Mouse (Mus musculus) lung, postnatal 36 days (tissue): ENCODE data around the gene Scgb1c1.
A peak's percentile ranks its signal among the peaks of the same experiment; 100 is the strongest.

Experiments used
- DNase-seq: peaks from one replicate; pipeline ENCODE4 v3.0.0; 2022; ENCODE audit warnings: mixed read lengths

Gene Scgb1c1

DNA sequence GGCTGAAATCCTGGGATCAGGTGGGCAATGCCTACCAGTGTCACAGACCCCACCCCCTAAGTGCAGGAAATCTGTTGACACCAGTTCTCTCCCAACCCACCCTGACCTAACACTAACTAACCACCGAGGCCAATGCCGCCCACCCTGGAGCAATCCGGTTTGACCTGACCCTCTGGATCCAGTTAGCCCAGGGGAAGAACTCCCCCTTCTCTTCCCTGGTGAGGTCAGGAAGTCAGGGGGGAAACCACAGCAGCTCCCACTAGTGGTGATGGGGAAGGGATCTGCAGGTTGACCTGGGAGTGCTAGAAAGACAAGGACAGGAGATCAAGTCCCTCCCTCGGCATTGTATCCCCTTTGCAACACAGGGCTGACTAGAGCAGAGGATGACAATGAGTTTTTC lies 336 bp downstream of the Scgb1c1 start:
- no peak for DNase-seq

DNA sequence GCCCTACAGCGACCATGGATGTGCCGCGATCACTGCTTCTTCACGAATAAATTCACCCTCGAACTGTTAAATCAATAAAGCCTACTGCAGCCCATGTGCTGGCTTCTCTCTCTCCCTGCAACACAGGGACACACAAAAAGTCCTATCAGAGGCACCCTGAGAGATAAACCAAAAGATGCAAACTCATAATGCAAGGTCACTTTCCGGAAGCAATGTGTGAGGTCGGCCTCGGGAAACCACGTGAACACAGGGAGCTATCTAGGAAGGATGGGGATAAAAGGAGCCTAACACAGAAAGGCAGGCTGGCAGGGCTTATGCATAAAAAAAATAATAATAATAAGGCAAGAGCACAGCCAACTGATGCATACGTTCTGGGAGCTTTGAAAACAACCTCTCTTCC lies 1.3 kb downstream of the Scgb1c1 start:
- no peak for DNase-seq

DNA sequence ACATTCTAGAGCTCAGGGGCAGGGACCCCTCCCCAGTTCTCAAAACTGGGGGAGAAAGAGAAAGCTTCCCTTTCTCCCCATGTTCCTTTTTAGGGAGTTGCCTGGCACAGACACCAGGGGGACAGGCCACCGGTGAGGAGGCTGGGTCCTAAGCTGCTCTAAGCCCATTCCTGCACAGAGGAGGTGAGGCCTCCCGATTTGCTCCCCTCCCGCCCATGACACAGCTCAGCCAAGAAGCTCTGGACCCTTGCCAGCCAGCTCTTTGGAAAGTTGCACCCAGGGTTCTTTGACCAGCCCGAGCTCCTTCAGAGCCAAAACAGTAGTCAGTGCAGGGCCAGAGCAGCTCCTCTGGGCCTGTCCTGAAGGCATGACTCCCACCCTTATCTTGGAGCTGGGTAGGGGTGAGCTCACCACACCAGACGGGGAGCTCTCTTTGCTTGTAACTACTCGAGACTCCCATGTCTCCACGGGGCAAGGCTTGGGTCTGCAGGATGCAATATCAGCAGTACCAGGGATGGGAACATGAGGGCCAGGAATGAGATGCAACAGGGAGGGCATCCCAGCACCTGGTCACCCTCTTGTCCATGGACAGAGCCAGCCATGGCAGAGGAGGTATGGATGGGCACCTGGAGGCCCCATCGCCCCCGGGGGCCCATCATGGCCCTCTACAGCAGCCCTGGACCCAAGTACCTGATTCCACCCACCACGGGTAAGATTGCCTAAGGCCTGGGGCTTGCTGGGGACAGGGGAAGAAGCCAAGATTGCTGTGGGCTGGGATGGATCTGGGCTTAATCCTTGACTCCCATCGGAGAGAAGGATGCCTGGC lies 2.6 kb downstream of the Scgb1c1 start, which contains the start of gene Odf3:
Odf3 (plus strand) TSS at position 51 of the 826 bp plus-strand sequence.
- DNase-seq: peak; percentile 42

DNA sequence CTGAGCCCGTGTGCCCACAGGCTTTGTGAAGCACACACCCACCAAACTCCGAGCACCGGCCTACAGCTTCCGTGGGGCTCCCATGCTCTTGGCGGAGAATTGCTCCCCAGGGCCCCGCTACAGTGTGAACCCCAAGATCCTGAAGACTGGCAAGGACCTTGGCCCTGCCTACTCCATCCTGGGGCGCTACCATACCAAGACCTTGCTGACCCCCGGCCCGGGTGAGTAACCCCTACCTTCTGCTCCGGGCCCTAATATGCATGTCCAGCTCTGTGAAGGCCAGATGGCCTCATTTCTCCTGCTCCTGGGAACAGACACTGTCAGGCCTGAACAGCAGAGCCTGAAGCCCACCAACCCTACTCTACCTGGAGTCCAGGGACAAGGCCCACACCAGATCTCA lies 3.2 kb downstream of the Scgb1c1 start:
- DNase-seq: no peak

DNA sequence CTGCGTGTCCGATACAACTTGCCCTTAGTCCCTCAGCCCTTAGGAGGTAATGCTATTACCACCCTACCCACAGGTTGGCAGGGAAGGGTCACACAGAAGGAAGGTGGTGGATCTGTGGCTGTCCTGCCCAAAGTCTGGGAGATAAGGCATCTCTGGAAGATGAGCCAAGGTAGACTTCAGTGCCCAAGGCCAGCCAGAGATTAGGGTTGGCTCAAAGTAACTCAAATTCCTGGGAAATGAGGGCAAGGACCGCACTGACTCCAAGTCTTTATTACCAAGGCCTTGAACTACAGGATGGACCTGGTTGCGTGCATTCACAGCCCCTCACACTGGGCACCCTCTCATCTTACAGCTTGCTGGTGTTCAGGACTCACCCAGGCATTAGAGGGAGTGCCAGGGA lies 6.6 kb downstream of the Scgb1c1 start:
- no peak for DNase-seq

DNA sequence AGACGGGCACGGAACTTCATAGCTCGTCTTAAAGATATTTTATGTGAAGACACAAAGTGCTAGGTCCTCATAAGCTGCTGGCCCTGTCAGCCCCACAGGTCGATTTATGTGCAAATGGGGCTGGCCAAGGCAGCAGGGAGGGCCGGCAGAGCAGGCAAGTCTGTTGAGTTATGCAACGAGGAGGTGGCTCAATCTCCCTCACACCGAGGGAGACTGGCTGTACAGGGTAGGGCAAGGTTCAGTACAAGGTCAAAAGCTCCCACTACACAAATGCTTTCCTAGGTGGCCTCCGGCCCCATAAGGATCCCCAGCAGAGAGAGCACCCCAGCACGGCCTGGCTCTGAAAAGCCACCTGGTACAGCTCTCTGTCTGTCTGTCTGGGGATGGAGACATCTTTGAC lies 8.0 kb downstream of the Scgb1c1 start:
- DNase-seq: no peak

DNA sequence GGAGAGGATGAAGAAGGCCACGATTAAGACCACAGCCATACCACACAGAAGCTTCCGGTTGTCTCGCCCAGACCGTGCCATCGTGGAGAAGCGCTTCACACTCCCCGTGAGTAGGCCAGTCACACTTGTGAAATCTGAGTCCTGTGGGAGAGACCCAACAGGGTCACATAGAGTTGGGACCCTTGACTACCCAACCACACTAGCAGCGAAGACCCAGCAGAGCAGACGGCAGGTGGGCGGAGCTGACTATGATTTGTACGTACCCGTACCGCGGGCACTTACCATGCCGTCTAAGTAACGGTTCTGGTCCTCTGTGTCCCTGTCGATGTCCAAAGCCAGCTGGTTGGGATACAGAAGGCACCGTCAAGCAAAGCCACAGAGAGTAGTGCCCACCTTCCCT lies 9.1 kb downstream of the Scgb1c1 start:
- DNase-seq: no peak

DNA sequence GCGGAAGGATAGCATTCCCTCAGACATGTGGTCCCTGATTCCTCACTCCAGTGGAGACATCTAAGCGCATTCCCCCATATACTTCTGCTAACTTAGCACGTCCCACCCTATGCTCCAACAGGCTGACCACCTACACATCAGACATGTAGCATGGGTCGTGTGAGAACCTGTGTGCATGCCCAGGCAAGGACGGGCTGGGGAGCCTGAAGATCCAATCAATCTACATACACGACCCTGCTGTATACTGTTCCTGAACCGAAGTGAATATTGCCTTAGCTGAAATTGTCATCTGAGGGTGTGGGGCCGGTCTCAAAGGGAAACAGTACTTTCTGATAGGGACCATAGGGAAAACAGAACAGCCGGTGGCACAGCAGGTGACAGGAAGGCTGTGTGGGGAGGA lies 9.8 kb downstream of the Scgb1c1 start:
- no peak for DNase-seq

DNA sequence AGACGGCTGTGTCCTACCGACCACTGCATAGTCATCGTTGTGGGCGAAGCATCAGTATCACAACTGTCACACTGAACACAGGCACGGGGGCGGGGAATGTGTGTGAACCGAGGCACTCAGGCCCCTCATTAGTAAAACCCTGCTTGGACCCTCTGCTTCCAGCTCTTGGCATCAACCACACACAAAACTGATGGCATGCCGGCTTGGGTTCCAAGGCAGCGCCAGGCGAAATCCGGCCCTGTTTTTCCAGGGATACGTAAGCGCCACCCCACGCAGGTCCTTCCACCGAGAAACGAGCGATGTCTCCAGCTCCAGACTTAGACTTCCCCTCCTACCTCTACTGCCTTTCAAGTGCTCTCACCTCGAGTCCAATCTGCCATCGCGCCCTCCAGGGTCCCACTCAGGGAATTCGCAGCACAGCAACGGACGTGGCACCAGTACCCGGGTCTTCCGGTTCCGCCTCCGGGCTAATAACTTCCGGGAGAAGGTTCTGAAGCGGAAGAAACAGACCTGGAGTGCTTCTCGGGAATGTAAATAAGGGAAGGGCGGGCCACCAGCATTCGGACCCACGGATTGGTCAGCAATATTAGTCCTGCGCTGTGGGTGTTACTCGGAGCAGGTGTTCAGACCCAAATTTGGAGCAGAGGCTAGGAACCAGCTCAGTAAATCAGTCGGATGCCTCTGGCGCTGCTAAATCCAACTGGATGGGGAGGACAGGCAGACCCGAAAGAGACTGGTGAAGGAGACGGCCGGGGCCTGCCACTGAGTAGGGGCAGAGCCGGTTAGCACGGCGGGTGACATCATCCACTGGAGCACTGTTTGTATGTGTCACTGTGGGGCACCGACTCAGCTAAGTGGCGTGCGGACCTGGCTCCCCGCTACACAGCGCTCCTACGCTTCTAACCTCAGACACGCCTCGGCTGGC lies 10.8 kb downstream of the Scgb1c1 start, which contains the start of gene Gm45785:
Gm45785 (minus strand) TSS at position 472 of the 925 bp plus-strand sequence.
- DNase-seq: peak; percentile 96

DNA sequence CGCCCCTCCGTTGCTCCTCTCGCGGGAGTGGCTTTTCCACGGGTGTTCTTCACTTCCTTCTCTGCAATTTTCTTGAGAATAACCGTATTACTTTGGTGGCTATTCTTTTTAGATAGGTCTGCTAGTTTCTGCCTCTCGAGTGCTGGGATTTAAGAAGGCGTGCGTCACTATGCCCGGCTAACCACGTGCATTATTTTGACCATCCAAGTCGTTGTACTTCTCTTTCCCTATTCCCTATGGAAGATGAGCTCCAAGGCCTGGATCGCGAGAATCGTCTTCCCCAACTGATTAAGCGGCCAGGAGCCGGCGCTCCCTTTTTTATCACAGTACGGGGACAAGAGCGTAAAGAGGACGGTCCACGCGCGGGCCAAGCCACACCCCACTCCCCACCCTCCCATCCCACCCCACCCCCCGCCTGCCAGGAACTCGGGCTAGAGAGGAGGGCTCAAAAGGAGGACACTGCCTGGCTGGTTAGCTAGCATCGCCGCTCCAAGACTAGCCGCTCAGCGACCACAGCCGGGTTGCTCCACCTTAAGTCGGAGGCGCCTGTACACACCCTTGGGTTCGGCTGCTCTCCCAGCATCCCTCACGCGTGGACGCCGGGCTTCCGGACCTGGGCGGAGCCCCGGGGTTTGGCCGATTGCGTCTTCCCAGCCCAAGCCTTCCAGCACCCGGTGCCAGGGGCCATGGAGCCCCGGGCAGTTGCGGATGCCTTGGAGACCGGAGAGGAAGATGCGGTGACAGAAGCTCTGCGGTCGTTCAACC lies 11.6 kb downstream of the Scgb1c1 start, which contains the start of gene Ric8a:
Ric8a (plus strand) TSS at position 173 of the 765 bp plus-strand sequence.
- peak; percentile 95 for DNase-seq

DNA sequence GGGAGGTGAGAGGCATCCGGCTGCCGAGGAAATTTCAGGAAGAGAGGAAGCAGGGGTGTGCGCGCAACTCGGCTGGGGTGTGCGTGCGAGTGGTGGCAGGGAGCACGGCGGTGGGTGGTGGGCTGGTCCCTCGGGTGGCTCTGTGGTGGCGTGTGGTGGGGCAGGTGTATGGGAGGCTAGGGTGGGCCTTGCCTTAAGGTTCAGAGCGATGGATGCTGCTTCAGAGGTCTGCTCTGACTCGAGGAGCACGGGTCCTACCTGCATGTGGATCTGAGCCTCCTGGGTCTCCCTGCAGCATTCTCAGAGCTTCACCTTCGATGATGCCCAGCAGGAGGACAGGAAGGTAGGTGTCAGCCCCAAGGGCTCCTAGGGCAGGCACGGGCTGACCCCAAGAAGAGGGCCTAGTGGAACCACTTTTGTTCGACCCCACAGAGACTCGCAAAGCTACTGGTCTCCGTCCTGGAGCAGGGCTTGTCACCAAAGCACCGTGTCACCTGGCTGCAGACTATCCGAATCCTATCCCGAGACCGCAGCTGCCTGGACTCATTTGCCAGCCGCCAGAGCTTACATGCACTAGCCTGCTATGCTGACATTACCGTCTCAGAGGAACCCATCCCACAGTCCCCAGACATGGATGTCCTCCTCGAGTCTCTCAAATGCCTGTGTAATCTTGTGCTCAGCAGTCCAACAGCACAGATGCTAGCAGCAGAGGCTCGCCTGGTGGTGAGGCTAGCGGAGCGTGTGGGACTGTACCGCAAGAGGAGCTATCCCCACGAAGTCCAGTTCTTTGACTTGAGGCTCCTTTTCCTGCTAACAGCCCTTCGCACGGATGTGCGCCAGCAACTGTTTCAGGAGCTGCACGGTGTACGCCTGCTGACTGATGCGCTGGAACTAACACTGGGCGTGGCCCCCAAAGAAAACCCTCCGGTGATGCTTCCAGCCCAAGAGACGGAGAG lies 12.5 kb downstream of the Scgb1c1 start, which contains the start of gene Bet1l:
Bet1l (minus strand) TSS at position 28 of the 956 bp plus-strand sequence.
- no peak for DNase-seq

DNA sequence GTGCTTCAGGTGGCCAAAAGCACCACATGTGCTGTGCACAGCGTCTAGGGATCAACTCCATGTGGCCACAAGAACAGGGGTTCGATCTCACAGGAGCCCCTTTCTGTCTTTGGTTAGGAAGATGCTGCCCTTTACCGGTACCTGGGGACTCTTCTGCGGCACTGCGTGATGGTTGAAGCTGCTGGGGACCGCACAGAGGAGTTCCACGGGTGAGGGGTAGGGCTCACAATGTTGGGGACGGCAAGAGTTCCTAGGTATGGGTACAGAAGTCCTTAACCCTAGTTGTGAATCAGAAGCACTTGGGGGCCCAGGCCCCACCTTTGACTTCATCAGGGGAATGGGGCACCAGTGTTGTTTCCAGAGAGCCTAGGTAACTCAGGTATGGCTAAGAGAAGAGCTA lies 13.4 kb downstream of the Scgb1c1 start:
- no peak for DNase-seq

DNA sequence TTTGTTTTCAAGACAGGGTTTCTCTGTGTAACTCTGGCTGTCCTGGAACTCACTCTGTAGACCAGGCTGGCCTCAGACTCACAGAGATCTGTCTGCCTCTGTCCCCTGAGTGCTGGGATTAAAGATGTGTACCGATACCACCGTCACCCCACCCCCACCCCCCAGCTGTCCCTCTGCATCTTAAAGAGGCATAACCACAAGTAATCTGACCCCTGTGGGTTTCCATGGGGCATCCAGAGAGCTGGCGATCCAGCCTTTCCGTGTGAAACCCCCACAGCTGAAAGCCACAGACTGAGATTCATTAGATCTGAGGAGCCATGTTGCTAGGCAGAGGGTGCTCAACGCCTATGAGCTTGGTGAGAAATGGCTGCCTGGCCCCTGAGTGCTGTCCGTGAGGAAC lies 14.7 kb downstream of the Scgb1c1 start:
- no peak for DNase-seq

DNA sequence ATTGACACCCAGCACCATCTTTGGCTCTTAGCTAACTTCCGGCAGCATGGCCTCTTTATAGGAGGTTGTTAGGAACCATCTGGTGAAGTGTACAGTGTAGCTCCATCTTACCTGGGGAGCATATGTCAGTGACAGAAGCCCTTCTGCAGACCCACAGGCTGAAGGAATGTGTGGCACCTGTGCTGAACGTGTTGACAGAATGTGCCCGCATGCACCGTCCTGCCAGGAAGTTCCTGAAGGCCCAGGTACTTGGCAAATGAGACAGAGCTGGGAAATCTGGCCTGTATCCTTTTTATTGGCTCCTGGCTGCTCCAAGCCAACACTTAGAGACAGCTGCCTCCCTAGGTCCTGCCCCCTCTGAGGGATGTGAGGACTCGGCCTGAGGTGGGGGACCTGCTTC lies 15.4 kb downstream of the Scgb1c1 start:
- no peak for DNase-seq

DNA sequence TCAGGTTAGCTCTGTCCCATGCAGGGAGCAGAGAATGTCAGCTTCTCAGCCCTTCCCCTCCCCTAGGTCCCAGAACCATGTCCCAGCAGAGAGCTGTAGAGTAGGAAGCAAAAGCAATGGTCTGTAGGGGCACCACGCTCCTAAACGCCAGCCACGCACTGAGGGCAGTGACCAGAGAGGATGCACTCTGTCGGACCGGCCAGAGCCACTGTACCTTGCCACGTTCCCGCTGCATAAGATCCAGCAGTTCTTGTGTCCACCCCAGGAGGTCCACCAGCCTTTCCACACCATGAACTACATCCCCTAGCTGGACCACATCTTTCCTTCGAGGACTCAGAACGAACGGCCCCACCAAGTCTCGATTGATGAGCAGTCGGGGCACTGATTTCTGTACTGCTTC lies 19.4 kb downstream of the Scgb1c1 start:
- no peak for DNase-seq

DNA sequence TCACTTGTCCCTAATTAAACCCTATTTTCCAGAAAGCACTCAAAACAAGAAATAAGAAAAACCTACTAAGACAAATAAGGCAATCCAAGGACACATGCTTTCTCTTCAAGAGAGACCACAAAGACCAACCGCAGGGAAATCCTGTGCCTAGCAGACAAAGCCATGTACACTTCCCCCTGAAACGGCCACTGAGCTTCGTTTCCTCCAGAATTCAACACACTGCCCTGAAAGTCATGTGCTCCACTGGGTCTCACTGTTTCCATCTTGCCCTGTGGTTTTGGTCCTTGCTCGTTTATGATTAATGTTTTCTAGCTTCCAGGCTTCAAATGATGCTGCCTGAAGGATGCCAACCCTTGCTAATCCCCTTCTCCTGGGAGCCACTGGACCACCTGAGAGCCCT lies 28.9 kb downstream of the Scgb1c1 start:
- peak; percentile 46 for DNase-seq

DNA sequence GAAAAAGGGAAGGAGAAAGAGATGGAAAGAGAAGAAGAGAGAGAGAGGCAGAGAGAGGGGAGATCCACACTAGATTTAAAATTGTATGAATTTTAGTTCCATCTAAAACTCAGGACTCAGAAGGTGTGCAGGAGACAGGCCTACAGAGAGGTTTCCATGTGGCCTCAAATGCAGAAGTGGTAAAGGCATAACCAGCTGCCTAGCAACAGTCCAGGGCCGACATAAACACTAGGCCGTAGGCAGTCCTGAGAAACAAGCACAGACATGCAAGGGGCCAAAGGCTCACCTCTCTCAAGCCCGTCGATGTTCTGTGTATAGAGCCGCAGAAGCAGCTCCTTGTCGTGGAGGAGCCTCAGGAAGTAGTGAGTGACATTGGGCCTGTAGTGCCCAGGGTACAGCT lies 32.0 kb downstream of the Scgb1c1 start:
- DNase-seq: peak; percentile 55

DNA sequence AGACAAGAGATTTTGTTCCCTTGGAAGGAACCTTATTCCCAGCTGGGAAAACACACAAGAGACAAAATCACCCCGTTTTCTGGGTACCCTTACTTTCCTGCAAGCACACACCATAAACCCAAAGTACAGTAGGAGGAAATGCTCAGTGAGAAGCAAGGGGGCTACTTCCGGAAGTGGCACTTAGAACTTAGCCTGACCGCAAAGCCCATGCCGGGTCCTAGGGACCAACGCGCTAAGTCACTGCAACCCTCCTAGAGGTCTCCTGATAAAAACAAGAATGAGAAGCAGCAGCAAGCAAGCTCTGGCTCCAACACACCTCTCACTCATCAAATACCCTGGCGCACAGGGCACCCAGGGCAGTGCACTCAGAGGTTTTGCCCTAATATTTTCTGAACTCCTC lies 34.0 kb downstream of the Scgb1c1 start:
- DNase-seq: no peak

DNA sequence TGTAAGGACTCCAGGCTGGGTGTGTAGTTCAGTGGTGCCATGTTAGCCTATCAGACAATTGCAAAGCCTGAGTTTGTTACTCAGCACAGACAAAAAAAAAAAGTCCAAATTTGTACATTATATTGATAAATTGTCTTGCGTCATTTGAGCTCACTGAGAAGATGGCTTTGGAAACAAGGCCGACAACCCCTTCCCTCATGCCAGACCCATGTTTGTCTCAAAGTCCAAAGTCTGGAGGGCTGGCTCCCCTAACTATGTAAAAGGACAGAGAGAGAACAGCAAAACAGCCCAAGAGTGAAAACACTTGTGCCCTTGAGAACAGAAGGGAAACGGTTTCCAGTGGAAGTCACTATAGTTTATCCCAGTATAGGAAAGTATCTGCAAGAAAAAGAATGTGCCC lies 35.1 kb downstream of the Scgb1c1 start:
- DNase-seq: no peak

DNA sequence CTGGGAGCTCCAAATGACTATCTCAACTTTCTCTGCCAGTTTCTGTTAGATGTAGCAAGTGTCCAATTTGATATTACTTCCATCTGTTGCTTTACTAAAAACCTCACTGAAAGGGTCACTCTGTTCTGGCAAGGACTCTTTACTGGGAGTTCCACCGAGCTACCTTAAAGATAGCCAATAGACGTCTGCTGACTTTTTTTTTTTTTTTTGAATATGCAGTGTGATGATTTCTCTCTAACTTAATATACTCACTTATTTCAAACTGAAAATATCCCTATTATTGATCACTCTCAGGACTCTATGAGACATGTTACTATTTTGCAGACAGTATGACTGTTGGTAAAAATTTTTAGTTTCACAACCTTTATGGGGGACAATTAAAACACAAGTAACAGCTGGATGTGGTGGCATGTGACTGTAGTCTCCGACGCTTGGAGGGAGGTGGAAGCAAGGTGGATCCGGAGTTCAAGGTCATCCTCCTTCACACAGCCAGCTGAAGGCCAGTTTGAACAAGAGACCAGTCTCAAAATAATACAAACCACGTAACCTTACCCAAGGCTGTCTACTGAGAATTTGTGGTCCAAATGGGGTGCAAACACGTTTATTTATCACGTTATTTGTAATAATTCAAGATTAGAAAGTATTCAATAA lies 35.6 kb downstream of the Scgb1c1 start:
- no peak for DNase-seq
